Mouse (Mus musculus) thymus, postnatal 4 days (tissue): ENCODE measurements around the gene Spa17.

Source experiments
- DNase-seq: peaks from one replicate; pipeline ENCODE4 v3.0.0; 2021

Spa17 gene

DNA sequence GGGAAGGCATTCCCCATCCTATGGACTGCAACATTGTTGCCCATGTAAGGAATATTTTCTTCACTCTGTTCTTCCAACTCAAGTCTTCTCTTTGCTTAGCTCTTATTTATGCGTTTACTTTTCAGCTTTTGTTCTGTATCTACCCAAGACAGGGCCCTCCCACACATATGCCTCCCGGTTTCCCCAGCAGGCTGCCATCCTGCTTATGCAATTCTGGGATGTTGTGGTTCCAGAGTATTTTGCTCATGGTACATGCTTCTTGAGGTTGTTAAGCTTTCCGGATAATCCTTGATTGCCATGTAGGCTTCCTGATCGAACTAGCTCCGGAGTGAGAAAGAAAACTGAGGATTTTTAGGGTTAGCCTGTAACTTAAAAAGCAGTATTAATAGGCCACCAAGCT lies 1.7 kb upstream of the Spa17 start:
- no peak for DNase-seq

DNA sequence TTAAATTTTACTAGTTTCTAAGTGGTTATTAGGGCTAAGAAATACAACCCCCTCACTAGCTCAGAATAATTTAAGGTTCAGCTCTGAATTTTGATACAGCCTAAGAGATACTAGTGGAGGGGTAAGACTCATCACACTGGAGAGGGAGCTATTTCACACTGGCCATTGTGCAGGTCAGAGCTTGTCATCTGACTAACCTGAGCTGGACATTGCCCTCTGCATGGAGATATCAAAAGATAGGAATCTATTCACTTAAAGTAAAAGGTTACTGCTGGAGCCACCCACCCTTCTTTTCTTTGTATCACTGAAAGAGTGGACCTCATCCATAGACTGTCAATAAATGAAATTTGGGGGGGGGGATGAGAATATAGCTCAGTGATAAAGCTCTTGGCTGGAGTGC lies 794 bp upstream of the Spa17 start:
- no peak for DNase-seq

DNA sequence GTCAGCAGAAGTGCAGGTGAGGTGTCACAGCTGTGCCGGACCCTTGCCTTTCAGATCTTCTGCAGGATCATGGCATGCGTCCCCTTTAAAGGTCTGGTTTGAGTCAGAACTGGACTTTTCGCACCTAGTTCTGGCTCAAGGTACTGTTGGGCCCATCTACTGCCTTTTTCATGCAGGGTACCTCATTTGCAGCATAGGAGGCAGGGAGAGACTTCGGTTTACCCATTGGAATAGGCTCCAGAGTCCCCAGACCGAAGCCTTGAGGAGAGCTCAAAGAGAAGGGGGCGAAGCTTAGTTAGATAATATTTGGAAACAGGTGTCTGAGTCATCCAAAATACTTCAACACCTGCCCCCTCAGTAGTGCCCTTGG lies 374 bp upstream of the Spa17 start:
- no peak for DNase-seq

DNA sequence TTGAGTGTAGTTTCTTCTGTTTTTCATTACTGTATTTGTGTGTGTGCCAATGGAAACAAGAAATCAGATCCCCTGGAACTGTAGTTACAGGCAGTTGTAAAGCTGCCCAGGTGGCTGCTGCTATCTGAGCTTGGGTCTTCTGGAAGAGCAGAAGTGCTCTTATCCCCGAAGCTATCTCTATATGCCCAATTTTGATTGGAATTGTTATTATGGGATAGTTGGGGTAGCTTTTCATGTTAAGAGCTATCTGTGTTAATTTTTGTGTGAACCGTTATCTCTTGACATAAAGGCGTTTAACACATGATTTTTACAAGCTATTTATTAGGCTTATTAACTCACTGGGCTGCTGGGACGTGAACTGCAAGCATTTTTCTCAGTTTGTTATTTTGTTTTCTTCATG lies 4.0 kb downstream of the Spa17 start:
- no peak for DNase-seq

DNA sequence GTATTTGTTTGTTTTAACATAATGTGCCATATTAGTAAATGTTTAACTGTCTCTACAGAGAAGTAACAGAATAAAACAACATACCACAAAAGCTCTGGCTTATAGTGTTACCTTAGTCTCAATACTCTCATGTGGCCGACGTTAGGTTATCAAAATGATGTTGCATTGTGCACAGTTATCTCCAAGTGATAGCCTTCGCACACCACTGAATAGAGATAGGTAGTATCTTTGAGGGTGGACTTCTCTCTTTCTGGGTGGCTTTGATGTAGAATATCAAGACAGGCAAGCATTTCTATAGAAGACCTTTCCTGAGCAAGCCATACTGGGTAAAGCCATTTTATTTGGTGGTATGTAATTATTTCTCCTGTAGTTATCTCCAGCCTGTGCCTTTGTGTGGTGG lies 8.4 kb downstream of the Spa17 start:
- DNase-seq = no peak

DNA sequence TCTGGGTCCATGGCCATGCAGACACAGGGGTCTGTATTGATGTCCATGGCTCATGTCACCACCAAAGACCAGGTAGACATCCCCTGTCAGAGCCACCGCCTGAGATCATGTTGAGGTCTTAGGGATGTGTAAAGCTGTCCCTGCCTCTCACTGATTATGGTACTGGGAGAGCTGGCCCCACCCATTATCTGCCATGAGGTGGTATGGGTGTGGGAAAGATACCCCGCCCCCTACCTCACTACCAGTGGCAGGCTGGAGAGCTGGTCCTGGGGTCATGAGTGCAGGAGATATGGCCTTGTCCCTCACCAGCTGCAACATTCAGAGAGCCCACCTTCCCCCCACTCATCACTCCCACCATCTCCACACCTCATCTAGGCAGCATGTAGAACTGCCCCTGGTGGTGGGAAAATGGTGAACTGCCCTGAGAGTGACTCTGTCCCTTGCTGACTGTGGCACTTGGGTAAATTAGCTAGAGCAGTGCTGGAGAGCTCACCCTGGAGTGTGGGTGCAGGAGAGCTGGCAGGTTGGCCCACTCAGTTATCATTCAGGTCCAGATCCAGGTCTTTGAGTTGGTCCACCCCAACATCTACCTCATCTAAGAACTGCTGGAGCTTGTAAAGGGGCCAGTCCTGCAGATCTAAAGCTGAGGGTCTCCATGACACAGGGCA lies 12.8 kb downstream of the Spa17 start:
- DNase-seq = no peak

DNA sequence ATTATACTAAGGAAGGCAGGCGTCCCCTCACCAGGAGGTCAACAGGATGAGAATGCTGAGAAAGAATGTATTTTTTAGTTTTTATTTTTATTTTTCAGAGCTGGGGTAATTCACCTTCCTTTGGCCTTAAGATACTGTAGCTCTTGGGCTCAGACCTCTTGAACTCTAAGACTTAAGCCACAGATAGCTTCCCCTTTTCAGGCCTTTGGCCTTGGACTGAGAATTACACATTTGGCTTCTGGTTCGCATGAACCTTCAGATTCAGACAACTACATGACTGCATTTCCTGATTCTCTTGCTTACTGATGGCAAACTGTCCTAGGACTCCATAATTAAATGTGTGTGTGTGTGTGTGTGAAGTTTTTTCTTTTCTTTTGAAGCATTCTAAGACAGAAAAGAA lies 14.9 kb downstream of the Spa17 start:
- DNase-seq = no peak

DNA sequence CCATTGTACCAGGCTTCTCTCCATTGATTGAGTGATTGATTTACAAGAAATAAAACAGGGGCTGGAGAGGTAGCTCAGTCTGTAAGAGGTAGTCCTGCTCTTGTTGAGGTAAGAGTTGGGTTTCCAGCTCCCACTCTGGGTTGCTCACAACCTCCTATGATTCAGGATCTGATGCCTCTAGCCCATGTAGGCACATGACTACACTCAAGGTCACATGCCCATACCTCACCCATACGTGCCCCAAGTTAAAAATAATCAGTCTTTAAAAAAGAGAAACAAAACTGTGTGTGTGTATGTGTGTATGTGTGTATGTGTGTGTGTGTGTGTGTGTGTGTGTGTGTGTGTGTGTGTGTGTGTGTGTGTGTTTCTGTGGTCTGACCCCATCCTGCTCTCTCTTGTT lies 18.0 kb downstream of the Spa17 start:
- DNase-seq = no peak

DNA sequence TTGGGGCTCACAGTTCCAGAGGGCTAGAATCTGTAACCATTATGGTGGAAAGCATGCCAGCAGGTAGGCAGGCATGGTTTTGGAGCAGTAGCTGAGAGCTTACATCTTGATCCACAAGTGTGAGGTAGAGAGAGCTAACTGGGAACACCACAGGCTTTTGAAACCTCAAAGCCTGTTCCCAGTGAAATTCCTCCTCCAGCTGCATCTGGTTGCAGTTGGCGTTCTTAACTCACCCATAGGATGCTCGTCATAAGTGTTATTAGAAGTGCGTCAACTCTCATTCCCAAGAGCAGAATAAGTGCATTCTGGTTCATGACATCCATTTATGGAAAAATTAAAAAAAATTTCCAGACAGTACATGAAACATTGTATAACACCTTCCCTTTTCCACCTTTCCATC lies 19.8 kb downstream of the Spa17 start:
- DNase-seq = no peak

DNA sequence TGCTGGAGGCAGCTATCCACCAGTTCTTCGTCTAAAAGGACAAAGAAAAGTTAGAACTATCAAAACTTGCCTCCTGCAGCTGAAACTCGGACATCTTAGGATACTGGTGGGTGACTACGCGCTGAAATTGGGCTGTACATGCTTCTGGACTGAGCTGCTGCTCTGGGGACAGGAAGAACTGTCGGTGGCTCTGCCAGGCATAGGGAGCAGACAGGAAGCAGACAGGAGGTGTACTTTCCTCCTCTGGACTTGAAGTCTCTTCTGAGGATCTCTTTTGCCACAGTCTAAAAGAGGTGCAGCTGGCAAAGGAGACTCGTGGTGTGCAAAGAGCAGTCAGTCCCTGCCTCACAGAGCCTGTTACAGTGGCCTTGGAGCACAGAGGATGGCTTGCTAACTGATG lies 20.9 kb downstream of the Spa17 start:
- DNase-seq = no peak

DNA sequence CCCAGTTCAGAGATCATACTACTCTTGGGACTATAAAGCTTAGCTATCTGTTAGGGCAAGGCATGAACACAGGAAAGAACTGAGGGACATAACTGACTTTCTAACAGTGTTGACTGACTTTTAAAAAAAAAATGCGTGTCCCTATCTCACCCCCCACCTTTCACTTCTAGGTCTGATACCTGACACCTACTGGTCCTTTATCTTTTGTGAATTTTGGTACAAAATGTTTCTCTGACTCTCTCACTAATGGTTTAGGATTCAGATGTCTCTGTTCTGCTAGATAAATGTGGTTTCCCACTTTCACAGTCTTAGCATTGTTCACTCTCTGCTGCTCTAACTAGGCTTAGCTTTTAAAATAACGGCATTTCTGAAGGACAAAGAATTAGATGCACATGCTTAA lies 21.5 kb downstream of the Spa17 start:
- no peak for DNase-seq

DNA sequence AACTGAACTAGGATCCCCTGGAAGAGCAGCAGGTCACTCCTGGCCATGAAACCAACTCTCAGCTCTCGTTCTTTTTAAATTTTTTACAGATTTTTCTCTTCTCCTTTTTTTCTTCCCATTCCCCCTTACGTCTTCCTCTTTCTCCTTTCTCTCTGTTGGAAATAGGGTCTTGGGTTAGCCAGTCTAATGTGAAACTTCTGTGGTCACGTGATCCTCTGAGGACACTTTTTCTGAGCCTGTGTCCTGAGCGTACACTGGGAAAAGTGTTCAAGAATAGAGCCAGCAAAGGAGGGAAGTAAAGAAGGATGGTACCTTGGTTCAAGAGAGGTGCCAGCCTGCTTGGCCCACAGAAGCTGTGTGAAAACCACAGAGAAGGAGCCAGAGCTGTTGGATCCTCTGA lies 23.1 kb downstream of the Spa17 start:
- DNase-seq = no peak

DNA sequence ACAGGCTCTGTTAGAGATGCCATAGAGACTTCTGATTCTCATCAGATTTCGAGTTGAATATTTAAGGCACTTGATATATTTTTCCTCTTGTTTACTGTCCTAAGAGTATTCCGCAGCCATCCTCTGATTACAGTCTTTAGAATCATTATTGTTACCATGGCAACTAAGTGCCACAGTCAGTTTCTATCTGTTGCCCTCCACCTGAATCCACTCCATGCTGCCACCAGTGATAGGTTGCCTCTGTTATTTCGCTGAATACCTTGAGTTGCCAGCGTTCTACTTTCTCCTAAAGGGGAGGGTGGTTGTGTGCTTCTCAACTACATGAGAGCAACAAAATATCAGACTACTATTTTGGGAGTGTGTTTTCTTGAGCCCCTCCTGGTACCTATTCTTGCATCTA lies 26.8 kb downstream of the Spa17 start:
- DNase-seq = no peak

DNA sequence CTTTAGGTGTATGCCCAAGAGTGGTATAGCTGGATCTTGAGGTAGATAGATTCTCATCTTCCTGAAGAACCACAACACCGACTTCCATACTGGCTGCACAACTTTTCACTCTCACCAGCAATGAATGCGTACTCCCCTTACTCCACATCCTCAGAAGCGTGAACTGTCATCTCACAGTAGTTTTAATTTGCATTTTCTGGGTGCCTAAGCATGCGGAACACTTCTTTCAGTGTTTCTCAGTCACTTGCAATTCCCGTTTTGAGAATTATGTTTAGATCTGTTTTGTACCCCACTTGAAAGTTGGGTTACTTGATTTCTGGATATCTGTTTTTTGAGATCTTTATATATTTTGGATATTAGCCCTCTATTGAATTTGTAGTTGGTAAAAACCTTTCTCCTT lies 29.9 kb downstream of the Spa17 start:
- DNase-seq = no peak

DNA sequence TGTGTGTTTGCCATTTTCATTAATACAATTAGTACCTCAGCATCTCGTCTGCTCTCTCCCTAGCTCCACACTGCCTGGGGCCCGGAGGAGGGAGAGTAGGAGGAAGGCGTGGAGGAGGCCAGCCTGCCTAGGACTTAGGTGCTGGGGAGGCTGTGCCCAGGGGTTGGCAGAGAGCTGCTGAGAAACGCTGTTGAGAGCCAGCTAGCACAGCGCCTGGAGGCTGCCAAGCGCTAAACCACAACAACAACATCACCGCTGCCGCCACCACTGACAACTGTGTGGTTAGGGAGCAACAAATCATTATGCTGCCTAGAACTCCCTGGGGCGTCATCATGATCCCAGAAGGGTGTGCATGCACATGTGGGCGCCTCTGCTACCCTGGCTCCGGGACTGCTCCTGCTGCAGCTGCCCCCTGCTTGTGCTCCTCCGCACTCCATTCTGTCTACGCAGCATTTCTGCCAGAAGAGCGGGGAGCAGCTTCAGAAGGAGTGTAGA lies 37.0 kb downstream of the Spa17 start:
- peak; percentile 53 for DNase-seq

DNA sequence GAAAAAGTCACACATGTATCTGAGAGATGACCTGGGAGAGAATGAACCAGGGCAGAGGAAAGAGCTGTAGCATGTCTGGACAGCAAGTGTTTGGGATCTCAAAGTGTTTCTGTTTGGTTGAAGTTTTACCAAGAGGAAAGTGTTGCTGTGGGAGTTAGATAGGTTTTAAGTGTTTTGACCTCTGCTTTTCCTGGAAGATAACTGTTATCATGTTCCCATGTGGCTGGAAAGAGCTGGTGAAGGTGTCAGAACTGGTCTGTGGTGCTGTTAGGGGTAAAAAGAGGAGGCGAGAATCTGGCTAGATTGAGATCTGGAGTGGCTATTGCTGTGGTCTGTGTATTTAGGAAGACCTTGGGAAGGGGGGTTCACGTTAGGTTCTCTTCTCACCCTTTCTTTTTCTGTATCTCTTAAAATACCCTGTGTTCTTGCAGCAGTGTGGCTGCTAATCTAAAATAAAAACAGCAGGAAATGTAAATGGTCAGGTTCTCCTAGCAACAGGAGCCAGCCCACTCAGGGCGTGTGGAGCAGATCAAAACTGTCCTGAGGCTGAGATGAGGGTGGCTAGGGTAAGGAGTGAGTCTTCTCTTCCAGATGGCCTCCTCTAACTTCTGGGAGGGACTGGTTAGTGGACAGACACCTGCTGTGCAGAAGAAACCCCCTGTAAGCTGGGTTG lies 41.2 kb downstream of the Spa17 start:
- no peak for DNase-seq

DNA sequence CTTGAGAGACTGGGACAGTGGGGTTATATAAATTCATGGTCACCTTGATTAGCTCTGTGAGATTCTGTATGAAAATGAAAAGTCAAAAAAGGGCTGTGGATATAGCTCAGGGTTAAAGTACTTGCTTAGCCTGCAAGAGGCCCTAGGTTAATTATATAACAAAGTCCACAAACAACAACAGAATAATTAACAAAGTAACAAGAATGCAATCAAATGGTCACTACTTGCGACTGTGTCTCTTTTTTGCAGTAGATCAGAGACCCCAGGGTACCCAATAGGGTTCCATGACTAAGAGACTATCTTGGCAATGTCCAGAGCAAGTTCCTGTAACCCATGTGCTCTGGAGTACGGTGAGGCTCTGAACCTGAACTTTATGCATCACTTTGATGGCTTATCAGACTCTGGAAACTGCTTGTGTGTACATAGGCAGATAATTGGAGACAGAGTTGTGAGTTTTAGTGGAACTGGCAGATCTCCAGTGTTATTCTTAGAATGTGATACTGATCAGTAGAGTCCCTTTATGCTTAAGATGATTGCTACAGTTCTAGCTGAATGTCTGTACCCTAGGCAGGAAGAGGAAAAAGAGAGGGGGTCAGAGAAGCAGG lies 44.2 kb downstream of the Spa17 start:
- no peak for DNase-seq

DNA sequence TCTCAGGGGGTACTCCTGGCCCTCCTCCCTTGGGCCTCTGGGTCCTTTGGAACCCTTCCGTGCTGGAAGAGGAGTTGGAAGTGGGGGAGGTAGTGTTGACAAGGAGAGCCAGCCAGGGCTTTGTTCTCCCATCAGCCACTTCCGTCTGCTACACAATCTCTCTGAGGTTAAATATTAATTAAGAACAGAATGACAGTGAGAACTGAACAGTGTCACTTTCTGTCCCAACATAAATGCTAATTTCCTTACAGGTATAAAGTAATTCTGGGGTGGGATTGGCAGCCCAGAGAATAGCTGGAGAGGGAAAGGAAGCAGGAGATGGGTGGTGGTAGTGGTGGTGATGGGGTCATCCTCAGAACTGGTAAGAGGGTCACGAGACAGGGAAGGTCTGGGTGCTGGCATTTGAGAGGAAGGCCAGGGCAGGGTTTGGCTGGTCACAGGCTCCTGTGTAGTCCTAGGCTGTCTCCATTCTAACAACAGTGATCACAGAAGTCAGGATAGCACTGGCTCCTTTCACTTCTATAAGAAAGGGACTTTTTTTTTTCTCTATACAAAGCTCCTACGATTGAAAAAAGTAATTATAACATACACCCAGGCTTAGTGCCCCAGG lies 44.8 kb downstream of the Spa17 start:
- no peak for DNase-seq

DNA sequence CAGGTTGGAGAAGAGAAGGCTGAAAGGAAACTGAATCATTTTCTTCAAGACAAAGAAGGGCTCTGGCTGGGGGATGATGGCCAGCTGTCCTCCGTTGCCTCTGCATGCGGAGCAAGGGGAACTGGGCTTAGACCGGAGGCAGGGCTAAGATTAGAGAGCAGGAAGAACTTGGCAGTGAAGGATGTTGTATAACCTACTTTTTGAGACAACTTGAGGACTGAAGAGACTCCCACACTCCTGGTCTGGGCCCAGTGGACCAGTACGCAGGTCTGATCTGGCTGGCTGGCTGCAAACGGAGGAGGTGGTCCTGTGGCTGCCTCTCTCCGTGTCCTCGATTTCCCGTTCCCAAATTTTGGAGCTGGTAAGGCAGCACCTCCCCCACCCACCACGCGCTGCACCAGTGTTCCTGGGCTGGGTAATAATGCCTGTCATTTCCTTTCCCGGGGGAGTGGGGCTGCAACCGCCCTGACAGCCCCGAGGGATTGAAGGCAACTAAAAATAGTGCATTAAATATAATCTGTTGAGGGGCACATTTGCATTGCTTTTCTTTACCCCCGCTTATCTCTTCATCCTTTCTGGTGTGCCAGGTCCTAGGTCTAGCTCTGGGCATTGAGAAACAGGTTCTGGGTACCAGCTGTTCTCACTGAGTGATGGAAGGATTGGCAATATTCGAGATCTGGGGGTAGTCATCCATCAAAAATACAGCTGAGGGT lies 45.5 kb downstream of the Spa17 start:
- no peak for DNase-seq

DNA sequence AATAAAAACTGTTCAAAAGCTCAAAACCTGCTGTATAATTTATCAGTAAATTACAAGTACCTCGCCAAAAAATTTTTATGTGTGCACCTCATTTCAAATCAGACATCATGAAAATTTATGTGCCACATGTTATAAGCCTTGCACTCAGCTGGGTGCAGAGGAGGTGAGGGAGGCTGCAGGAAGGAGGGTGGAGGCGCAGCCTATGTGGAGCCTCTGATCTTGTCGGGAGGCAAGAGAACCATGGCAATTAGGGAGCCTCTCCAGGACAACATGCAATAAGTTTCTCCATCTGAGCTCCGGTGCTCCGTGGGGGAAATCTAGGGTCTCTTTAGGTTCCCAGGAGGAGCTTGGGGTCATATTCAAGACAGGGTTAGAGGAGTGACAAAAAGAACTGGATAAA lies 46.1 kb downstream of the Spa17 start:
- DNase-seq = peak; percentile 12

DNA sequence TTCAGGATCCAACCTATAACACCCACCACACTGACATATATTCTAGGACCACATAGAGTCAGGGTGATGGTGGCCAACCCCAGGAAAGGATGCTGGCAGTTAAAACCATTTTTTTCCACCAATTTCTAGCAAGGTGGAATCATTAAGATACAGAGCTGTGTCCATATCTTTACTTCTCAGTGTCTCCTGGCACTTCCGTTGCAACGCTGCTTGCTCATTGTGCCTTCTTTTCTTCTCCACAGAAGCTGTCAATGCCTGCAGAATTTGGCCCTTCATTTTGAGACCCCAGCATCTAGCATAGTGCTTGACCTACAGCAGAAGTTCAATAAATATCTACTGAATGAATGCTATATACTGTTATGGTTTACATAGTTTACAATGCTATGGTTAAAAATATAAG lies 46.5 kb downstream of the Spa17 start:
- no peak for DNase-seq

DNA sequence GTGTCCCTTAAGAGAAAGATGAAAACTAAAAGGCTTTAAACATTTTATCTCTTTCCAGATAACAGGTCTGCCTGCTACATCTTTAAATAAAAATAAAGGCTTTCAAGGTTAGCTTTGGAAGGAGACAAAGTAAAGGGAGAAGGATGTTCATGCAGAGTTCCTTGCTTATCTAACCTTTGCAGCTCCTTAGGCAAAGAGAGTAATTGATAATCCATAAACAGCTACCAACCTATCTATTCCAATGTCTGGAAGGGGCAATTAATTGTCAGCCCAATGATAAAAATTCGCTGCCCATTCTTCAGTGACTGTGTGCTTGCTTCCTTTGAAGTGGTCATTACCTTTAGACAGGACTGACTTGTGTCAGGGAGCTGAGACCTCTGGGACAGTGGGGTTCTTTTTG lies 49.7 kb downstream of the Spa17 start:
- no peak for DNase-seq

DNA sequence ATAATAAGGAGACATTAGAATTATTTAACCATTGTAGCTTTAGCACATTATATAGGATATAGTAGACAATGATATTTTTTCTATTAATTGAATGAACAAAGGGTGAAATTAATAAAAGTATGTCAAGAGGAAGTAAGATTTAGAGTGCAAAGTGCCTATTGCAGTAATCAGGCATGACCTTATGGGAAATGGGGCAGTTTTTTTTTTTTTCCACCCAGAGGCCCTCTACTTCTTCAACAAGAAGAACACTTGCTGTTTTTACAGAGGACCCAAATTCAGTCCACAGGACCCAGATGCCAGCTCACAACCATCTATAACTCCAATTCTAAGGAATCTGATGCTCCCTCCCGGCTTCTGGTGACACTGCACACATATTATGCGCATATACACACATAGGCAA lies 52.9 kb downstream of the Spa17 start:
- no peak for DNase-seq

DNA sequence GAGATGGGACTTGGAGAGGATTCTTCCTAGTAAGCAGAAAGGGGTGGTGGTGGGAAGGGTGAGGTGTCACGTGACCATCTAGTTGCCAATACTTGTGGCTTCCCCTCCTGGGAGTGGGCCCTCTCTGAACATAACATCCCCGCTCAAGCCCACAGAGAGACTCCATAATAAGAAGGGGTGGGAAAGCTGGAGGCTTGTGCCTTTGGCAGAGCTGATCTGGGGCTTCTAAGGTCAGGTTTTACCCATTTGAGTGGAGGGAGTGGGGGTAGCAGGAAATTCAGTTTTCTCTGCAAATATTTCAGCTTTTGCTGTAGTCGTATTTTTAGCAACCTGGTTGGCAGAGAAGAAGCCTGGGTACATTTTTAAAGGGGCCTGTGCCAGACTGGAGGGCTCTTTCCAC lies 57.2 kb downstream of the Spa17 start:
- no peak for DNase-seq
